Mouse (Mus musculus) right cerebral cortex, postnatal 25 days (tissue): ENCODE results near the gene Mgme1.

ENCODE experiments used
- DNase-seq: peaks from one replicate; pipeline ENCODE4 v3.0.0; 2022

The Mgme1 gene

GRCm38 (mm10) chr2:144264398-144265119 is 5.9 kb upstream of the Mgme1 start:
- DNase-seq, result no peak

DNA sequence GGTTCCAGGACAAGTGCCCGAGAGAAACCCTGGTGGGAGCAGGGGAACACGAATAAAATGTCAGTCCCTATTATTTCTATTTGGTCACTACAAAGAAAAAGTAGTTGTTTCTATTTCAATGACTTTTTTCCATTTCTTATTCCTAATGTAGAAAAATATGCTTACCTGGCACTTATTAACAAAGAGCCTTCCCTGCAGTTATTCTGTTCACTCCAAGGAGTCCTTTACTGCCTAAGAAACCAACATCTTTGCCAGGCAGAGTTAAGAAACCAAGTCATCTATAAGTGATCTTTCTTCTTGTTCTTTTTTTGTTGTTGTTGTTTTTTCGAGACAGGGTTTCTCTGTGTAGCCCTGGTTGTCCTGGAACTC is 5.4 kb upstream of the Mgme1 start:
- no peak for DNase-seq

- DNase-seq, result no peak
These were observed 4.4 kb upstream of the Mgme1 start for GRCm38 (mm10) chr2:144265916-144266683.

DNA sequence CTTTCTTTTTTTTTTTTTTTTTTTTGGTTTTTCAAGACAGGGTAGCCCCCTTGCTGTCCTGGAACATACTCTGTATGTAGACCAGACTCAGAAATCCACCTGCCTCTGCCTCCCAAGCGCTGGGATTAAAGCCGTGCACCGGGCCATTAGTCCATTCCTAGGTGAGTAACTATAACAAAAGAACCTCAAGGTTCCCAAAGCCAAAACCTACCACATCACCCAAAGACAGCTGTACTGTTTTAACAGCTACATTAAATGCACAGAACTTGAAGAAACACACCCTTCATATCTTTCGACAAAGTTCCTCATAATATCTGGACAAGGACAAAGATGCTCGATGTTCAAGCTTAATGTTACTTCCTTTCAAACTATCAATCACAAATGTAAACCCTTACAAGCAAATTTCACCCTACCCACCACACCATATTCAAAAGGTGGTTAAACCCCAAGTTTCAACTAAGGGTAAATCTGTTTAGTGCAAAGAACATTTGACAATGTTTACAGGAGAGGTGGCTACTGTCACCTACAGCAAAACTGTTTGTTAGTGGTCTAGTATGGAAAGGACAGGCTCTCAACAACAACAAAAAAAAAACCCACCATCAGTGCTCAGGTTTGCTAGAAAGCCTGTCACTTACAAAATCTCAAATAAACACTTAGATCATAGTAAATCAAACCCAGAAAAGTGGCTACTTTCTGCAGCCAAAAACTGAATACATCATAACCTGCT is 3.3 kb upstream of the Mgme1 start:
- no peak for DNase-seq

GRCm38 (mm10) chr2:144267731-144268015 is 2.8 kb upstream of the Mgme1 start:
- no peak for DNase-seq

- DNase-seq, result no peak
These were observed 1.8 kb upstream of the Mgme1 start for GRCm38 (mm10) chr2:144268446-144269305.

- no peak for DNase-seq
These were observed 1.2 kb upstream of the Mgme1 start for GRCm38 (mm10) chr2:144269306-144269650.

GRCm38 (mm10) chr2:144269679-144270475 is 586 bp upstream of the Mgme1 start:
- no peak for DNase-seq

- DNase-seq, result no peak
These were observed 1.6 kb downstream of the Mgme1 start for GRCm38 (mm10) chr2:144272088-144272487.

- no peak for DNase-seq
These were observed 4.3 kb downstream of the Mgme1 start for GRCm38 (mm10) chr2:144274741-144275140.

DNA sequence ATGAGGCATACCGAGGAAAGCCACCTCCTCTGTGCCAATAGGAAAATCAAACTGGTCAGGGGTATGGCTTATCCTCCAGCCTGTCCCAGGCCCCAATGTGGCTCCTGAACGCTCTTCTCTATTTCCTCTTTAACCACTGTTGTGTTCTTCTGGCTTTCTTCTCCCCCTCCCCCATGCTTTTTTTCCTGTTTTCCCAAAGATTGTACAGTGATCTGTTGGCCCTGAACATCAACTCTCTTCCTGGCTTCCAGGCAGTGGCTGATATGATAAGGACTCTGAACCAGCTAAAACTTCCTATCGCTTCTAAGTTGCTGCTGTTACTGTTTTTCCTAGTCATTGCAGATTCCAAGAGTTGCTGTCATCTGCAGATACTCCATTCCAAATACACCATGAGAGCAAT is 6.4 kb downstream of the Mgme1 start:
- DNase-seq, result no peak

DNA sequence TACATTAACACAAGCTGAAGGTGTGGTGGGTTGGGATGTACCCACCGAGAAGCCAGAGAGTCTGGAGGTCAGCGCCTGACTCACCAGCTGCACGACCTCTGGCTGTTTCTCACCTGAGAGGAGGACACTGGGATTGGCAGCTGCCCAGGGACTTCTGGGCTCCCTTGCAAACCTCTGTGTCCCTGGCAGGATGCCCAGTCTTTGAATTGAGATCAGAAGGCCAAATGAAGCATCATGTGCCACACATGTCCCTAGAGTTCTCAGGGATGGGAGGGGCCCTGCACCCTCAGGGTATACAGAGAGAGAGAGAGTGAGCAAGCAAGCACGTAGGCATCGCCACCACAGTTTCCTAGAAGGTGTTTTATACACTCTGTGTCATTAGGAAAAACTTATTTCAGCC is 9.3 kb downstream of the Mgme1 start:
- DNase-seq, result no peak

DNA sequence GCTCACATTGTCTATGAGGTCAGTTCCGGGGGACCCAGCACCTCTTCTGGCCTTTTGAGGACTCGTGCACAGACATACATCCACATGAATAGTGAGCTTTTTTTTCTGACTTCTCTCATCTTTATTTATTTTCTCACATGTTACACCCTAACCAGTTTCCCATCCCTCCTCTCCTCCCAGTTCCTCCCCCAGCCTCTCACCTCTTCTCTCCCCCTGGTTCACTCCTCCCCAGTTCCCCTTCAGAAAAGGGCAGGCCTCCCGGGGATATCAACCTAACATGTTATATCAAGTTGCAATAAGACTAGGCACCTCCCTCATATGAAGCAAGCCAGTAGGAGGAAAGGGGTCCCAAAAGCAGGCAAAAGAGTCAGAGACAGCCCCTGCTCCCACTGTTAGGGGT is 10.1 kb downstream of the Mgme1 start:
- no peak for DNase-seq

DNA sequence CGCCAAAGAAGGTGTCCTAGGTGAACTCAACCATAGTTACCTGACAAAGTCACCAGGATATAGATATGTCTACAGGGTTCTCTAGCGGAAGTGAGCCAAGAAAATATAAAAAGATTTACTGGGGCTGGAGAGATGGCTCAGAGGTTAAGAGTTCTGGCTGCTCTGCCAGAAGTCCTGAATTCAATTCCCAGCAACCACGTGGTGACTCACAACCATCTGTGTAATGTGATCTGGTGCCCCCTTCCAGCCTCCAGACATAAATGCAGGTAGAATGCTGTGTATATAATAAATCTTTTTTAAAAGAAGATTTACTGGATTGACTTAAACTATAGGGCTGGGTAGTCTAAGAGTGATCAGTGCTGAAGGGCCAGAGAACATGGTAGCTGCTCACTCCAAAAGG is 11.0 kb downstream of the Mgme1 start:
- DNase-seq, result no peak

DNA sequence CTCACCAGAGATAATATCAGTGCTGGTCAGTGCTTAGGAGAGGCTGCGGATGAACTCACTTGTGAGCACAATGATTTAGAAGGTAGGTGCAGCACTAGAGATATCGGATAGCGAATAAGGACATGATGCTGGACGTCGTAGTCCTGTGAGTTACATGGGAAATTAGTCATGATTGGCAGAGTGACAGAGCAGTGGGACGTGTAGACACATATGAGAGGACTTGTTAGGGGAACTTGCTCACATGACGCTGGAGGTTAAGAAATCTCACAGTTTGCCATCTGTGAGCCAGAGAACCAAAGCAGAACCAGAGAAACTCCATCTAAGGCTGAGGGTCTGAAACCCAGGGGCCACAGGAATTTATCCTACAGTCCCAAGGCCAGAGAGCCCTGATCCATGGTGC is 19.9 kb downstream of the Mgme1 start:
- DNase-seq, result no peak

DNA sequence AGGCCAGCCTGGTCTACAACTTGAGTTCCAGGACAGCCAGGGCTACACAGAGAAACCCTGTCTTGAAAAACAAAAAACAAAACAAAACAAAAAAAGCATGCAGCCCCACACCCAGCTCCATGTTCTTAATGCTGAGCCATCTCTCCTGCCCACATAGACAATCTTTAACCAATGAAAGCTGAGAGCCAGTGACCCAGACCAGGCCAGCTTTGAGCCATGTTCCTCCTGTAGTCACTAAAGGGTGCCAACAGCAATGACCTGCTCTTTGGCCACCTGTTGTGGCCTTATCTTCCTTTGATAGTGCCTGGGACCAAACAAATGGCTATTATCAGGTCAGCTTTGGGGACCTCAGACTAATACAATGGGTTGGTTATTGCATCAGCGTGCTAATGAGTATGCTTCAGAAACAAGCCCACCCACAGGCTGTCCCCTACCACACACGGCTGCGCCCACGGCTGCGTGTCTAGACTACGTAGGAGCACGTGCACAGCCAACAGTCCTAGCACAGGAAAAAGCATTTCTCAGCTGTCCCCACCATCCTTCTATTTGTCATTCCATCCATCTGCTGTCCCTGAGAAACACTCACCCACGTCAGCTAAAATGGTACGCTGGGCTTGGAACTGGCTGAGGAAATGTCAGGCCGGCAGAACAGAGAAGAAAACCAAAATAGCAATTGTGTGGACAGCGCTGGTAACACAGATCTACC is 21.3 kb downstream of the Mgme1 start:
- peak; percentile 78 for DNase-seq

DNA sequence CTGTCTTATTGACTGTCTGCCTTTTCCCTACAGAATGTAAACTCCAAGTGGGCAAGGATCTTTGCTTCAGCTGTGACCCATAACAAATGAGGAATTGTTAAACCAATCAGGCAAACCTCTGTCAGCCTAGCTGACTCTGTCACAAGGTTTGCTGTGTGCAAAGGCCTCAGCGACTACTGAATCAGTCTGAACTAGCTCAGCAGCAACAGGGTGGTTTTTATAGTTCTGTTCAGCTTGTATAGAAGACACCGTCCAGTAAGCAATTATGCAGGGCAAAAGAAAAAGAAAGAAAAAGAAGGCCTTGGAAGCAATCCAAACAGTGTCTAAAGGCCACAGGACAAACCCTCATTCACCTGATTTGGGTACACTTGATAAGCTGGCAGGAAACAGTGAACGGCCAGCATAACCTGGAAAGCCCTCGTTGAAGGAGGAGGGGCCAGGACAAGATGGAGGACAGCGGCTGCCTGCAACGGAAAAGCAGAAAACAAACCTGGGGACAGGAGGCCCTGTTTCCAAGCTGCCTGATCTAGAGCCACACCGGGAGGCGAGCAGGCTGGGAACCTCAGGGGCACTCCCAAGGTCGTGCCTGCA is 24.8 kb downstream of the Mgme1 start:
- no peak for DNase-seq

GRCm38 (mm10) chr2:144299749-144300669 is 29.5 kb downstream of the Mgme1 start:
- no peak for DNase-seq

DNA sequence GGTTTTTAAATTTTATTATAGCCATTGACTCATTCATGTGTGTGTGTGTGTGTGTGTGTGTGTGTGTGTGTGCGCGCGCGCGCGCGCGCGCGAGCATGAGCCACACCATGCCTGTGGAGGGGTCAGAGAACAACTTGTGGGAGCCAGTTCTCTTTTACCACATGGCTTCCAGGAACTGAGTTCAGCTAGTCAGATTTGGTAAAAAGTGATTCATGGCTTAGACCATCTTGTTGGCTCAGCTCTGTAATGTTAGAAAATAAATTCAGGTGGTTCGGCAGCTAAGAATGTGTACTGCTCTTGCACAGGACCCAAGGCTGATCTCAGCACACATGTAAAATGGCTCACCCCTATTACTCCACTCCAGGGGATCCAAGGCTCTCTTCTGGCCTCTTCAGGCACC is 30.6 kb downstream of the Mgme1 start:
- DNase-seq, result no peak

DNA sequence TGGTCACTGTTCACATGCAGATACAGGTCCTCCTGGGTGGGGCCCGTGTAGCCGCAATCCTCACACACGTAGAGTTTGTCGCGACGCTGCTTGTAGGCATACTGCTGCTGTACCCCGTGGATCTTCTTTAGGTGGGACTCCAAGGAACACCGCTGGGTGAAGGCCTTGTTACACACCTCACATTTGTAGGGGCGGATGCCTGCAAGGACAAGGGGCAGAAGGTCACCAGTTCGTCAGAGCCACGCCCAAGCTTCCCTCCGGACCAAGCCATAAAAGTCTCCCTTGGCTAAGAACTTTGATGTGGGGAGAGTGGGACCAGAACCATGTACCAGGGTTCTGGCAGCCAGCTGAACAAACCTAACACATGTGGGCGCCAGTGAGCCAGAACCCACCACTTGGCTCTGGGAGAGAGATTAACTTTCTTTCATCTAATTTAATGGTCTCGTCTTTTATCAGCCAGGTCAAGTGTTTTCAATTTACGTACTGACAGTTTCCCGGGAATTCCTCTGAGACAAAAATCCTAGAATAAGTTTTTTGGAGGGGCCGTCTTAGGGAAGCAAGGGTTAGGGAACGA is 35.3 kb downstream of the Mgme1 start:
- DNase-seq, result no peak
